Mouse (Mus musculus) embryonic fibroblast, embryonic 13.5 days (primary cell): ENCODE measurements at regions not wholly inside any gene's neighbourhood (a gene's known extent, or its start where the extent isn't known, plus 50 kb on each side); places are given as distances from the start of the nearest gene placed in this dataset.

Experiments used
- CTCF ChIP-seq: IDR thresholded peaks from 2 replicates; pipeline ENCODE4 v1.5.1; 2011; ENCODE audit warnings: mild to moderate bottlenecking, control low read depth, low read length, moderate library complexity, borderline replicate concordance; ENCODE audit not compliant: insufficient read depth
- POLR2A ChIP-seq: IDR thresholded peaks from 2 replicates; pipeline ENCODE4 v1.6.1; 2011; ENCODE audit warnings: low read depth, mild to moderate bottlenecking, control low read depth, low read length, moderate library complexity

- TF ChIP-seq POLR2A (no peak), CTCF (no peak)
These were observed 202.1 kb upstream of the Cdh6 start for GRCm38 (mm10) chr15:13375590-13375989.
